Mouse (Mus musculus): ENCODE data around the gene Trcg1. TPM values are rescaled to one million over a fixed set of nuclear protein-coding genes. Genes with fewer than 3 reads are reported as not detected.

Gene Trcg1
- total RNA-seq, 2 experiments from 2014 or later: not detected

DNA sequence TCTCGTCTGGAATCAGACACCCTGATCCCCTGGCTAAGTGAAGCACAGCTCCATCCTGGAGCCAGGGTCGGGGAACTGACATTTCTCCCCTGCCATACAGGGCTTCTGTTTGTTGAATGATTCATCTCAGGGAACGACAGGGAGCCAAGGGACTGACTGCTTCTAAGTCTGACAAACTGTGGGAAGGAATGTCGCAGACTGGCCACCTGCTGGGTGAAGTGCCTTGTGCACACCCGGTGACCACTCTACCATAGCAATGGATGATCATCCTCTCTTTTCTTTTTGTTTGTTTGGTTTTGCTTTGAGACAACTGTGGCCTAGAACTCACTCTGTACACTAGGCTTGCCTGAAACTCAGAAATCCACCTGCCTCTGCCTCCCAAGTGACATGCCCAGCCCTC, 6.6 kb downstream of the Trcg1 start:
- Histone ChIP-seq H3K4me3 (no peak overlapping the region), H3K27ac (no peak overlapping the region)
- DNase-seq (ENCODE audit: low spot score in 2 of 2): no peak
- no peak for TF ChIP-seq CTCF (conservative IDR thresholded peaks at IDR 0.05)

DNA sequence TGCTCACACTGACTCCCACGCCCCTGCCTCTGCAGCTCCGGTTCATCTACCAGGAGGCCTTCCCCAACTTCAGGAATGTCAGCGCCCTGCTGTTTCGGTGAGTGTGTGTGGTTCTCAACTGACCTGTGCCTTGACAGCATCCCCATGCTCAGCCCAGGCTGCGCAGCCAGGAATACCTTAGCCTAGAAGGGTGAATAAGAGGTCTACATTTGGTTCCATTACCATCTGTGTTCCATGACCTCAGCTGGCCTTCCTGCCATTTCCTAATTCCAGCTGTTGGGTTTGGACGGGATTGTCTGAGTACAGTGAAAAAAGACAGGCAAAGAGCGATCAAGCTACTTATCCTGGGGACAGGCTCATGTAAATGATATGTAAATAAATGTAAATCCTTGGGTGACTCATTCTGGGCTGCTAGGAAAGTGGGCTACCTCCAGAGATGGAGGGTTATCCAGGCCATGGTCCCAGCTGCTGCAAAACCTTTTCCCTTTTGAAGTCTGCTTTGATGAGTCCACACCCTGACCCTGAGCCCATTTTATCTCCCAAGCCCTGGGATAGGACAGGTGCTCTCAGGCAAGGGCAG, 7.8 kb downstream of the Trcg1 start:
- no peak for TF ChIP-seq CTCF (conservative IDR thresholded peaks at IDR 0.05)
- H3K27ac ChIP-seq: no peak overlapping the region
- no peak for DNase-seq (ENCODE audit: low spot score in 2 of 2)
- H3K4me3 ChIP-seq: no peak overlapping the region

DNA sequence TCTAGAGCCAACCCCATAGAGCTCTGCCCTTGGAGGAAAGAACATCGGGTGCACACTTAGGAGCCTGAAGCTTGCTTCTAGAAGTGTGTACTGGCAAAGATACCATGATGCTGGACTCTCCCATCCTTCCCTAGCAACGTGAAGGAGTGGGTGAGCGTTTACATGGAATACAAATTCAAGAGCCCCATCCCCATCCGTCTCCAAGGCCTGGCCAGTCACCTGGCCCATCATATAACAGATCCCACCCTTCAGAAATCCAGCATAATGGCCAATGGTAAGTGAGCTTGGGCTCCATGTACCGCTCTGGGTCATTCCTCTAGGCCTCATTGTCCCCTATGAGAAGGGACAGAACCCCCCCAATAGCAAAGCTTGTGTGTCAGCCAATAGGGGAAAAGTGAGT, 10.1 kb downstream of the Trcg1 start:
- H3K4me3 ChIP-seq: no peak overlapping the region
- no peak for DNase-seq (ENCODE audit: low spot score in 2 of 2)
- TF ChIP-seq CTCF (conservative IDR thresholded peaks at IDR 0.05): no peak
- no peak overlapping the region for H3K27ac ChIP-seq

DNA sequence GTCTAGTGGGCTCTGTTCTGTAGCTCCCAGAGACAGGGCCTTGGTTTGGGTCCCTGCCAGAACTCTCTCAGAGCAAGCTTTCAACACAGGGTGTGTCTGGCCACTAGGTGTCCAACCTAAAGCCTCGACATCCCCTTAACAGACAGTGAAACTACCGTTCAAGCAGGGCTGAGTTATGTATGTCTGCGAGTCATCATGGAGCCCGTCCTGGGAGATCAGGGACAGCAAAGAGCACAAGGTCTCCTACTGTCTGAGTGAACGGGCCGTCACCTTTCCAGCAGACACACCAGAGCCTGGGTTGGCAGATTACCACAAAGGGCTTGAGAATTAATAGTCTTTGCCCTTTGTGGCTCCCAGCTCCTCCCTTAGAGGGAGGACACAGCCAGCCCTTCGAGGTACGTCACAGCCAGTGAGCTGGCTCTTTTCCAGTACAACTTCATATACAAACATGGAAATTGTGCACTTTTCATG, 10.9 kb downstream of the Trcg1 start:
- DNase-seq (ENCODE audit: low spot score in 2 of 2): no peak
- Histone ChIP-seq H3K27ac (no peak overlapping the region), H3K4me3 (no peak overlapping the region)
- TF ChIP-seq CTCF (conservative IDR thresholded peaks at IDR 0.05): no peak

GRCm38 (mm10) chr9:57248030-57248942, 11.9 kb downstream of the Trcg1 start:
- no peak overlapping the region for H3K4me3 ChIP-seq
- no peak for DNase-seq (ENCODE audit: low spot score in 2 of 2)
- no peak for TF ChIP-seq CTCF (conservative IDR thresholded peaks at IDR 0.05)
- H3K27ac ChIP-seq: no peak overlapping the region

DNA sequence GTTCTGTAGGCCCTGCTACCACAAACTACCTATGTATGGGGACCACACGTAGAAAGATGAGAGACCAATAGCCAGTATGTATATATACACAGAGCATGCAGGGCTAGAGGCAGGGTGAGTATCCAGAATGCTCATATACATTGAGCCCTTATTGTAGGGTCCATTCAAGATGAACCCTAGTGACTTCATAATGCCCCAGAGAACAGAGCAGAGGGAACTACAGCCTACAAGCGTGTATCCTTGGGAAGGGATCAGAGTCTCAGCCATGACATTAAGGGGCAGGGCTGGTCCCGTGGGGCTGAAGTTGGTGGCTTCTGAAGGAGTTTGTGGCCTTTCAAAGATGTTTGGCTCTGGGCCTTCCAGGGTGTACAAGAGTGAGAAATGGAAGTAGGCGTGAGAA, 13.7 kb downstream of the Trcg1 start:
- no peak overlapping the region for H3K4me3 ChIP-seq
- no peak for DNase-seq (ENCODE audit: low spot score in 2 of 2)
- H3K27ac ChIP-seq: no peak overlapping the region
- TF ChIP-seq CTCF (conservative IDR thresholded peaks at IDR 0.05): no peak

GRCm38 (mm10) chr9:57251139-57251538, 14.8 kb downstream of the Trcg1 start:
- TF ChIP-seq CTCF (conservative IDR thresholded peaks at IDR 0.05): no peak
- no peak for DNase-seq (ENCODE audit: low spot score in 2 of 2)
- no peak overlapping the region for H3K4me3 ChIP-seq

DNA sequence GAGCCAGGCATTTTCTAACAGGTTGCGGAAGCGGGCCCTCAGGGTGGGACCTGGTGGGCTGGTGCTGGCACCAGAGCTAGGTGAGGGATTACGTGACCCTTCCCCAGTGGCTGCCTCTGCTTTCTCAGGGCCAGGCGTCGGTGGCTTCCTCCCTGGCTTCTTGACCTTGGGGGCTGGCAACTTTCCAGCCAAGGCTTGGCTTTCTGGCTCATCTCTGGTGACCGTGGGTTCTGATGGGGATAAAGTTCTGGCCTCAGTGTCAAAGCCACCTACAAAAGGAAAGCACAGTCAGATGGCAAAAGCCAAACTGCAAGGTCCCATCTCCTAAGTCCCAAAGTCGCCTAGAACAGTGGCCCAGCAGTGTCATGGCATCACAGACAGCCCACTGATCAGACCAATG, 17.7 kb downstream of the Trcg1 start:
- no peak for TF ChIP-seq CTCF (conservative IDR thresholded peaks at IDR 0.05)
- Histone ChIP-seq H3K4me3 (no peak overlapping the region), H3K27ac (no peak overlapping the region)
- no peak for DNase-seq (ENCODE audit: low spot score in 2 of 2)

More at GRCm38 (mm10) chr9:57251139-57251538, 14.8 kb downstream of the Trcg1 start:
- no peak overlapping the region for H3K27ac ChIP-seq

DNA sequence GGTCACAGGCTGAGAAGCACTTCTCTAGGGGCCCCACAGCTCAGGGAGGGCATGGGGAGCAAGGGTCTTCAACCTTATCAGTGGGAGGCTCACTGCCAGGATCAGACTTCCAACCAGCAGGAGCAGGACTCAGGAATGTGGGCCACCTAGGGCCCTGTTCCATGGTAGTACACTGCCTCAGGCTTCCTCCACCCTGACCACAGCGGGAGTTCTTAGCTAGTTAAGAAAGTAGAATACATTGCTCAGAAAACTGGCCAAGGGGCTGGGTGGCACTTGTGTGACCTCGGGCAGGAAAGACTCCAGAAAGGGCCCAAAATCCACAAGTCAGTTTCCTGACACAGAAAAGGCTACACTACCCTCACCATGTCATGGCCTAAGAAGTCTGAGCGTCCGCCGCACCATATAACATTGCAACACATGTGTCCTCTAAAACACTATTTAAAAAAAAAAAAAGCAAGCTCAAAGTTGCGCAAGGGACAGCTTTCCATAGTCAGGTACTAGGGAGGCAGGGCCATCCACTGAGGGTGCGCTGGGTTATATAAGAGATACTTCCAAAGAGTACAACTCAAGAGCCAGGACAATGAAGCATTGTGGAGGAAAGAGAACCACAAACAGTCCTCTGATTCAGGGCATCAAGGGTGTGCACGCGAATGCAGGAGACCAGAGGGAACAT, 18.6 kb downstream of the Trcg1 start:
- TF ChIP-seq CTCF (conservative IDR thresholded peaks at IDR 0.05): no peak
- no peak for DNase-seq (ENCODE audit: low spot score in 2 of 2)

GRCm38 (mm10) chr9:57256309-57256708, 20.0 kb downstream of the Trcg1 start:
- no peak overlapping the region for H3K4me3 ChIP-seq
- DNase-seq (ENCODE audit: low spot score in 2 of 2): no peak
- TF ChIP-seq CTCF (conservative IDR thresholded peaks at IDR 0.05): no peak
- peak overlapping the region; percentile 28; the same call in 1 of the 2 replicates for H3K27ac ChIP-seq

More for the DNA sequence above, 18.6 kb downstream of the Trcg1 start:
- Histone ChIP-seq H3K27ac (no peak overlapping the region), H3K4me3 (no peak overlapping the region)

GRCm38 (mm10) chr9:57256861-57257260, 20.5 kb downstream of the Trcg1 start:
- no peak for TF ChIP-seq CTCF (conservative IDR thresholded peaks at IDR 0.05)
- Histone ChIP-seq H3K4me3 (no peak overlapping the region), H3K27ac (peak overlapping the region; percentile 28; the same call in 1 of the 2 replicates)
- no peak for DNase-seq (ENCODE audit: low spot score in 2 of 2)

DNA sequence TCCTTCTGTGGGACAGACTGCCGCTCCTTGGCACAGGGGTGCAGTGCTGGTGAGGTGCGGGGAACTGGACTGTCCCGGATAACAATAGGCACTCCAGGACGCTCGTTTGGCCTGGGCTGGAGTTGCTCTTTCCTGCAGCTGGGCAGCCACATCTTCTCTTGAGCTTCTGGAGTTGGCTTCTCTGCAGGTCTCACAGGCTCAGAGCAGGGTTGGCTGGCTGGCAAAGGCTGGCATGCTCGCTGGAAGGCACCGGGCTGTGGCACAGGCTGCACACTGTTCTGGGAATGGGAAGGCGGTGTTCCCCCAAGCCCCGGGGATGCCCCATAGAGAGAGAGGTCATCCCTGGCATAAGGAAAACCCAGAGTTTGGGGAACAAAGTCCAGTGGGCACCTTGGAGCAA, 21.3 kb downstream of the Trcg1 start:
- TF ChIP-seq CTCF (conservative IDR thresholded peaks at IDR 0.05): no peak
- Histone ChIP-seq H3K27ac (peak overlapping the region; percentile 62; the same call in 1 of the 2 replicates), H3K4me3 (no peak overlapping the region)
- DNase-seq (ENCODE audit: low spot score in 2 of 2): peak; percentile 16 to 36

DNA sequence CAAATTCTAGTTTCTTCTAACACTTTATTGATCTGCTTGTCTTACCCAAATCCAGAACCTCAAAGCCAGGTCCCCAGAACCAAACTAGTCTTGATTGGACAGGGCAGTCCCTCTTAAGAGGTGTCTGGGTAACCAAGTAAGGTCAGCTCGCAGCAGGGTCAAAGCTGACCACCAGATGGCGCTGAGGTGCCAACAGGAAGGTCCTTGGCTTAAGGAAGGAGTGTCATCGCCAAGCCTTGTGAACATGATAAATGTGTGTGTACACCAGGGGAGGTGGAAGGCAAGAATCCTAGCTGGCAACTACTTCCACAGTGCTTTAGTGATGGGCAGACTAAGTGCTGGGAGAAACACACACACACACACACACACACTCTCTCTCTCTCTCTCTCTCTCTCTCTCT, 23.4 kb downstream of the Trcg1 start:
- Histone ChIP-seq H3K4me3 (no peak overlapping the region), H3K27ac (no peak overlapping the region)
- TF ChIP-seq CTCF (conservative IDR thresholded peaks at IDR 0.05): peak; percentile 92
- peak; percentile 81 to 91 for DNase-seq (ENCODE audit: low spot score in 2 of 2)

Data from layer of hippocampus, adult 2 months (tissue).